Mouse (Mus musculus) neural tube, embryonic 15.5 days (tissue): ENCODE data around the gene Hapln2. TPM values are rescaled to one million over a fixed set of nuclear protein-coding genes. Genes with fewer than 3 reads are reported as not detected.

Experiments
- ATAC-seq: fragments of 200-750 bp; cut with Nextera tagmentation; 2 replicates; pipeline ENCODE4 v1.8.0; 2017; ENCODE audit warnings: mild to moderate bottlenecking, moderate TSS enrichment, moderate library complexity; ENCODE audit not compliant: low FRiP score
- H3K27ac ChIP-seq: fragments of 300-500 bp; sonication (generic); replicated peaks from 2 replicates; pipeline ENCODE4 v1.5.1; 2015; ENCODE audit warnings: mild to moderate bottlenecking, inconsistent platforms
- H3K27me3 ChIP-seq: fragments of 300-500 bp; sonication (generic); replicated peaks from 2 replicates; pipeline ENCODE4 v1.6.1; 2015; ENCODE audit warnings: inconsistent platforms
- H3K36me3 ChIP-seq: fragments of 300-500 bp; sonication (generic); 2 replicates; pipeline ENCODE4 v1.6.1; 2015; ENCODE audit warnings: inconsistent platforms
- H3K4me1 ChIP-seq: fragments of 300-500 bp; sonication (generic); 2 replicates; pipeline ENCODE4 v1.6.1; 2015; ENCODE audit warnings: inconsistent platforms
- H3K4me2 ChIP-seq: fragments of 300-500 bp; sonication (generic); 2 replicates; pipeline ENCODE4 v1.6.1; 2015; ENCODE audit warnings: inconsistent platforms, mild to moderate bottlenecking, moderate library complexity
- H3K4me3 ChIP-seq: fragments of 300-500 bp; sonication (generic); replicated peaks from 2 replicates; pipeline ENCODE4 v1.5.1; 2015; ENCODE audit warnings: mild to moderate bottlenecking, inconsistent platforms
- H3K9ac ChIP-seq: fragments of 300-500 bp; sonication (generic); replicated peaks from 2 replicates; pipeline ENCODE4 v1.6.1; 2015; ENCODE audit warnings: mild to moderate bottlenecking, inconsistent platforms
- H3K9me3 ChIP-seq: fragments of 300-500 bp; sonication (generic); replicated peaks from 2 replicates; pipeline ENCODE4 v1.6.1; 2016; ENCODE audit warnings: inconsistent platforms
- WGBS: fragments of 180-500 bp; shearing (Covaris S2); methylation state at CpG from one replicate; pipeline ENCODE4 v1.1.7; 2015; ENCODE audit warnings: mixed read lengths; 5-methylcytosine and 5-hydroxymethylcytosine counted together
- polyA plus RNA-seq: library from polyadenylated mRNA; unstranded; fragments of >200 nt; fragmentation: Nextera tagmentation; extraction: Ambion mirVana; gene quantifications from 2 replicates; pipeline ENCODE4 v1.2.1, GENCODE M21; 2015

Gene Hapln2
- polyA plus RNA-seq, 1 experiment from 2014 or later, result 0.90 TPM

GRCm38 (mm10) chr3:87974381-87974987 is 52.9 kb downstream of the Hapln2 start:
- H3K9ac ChIP-seq, result peak overlapping the region; percentile 62; the same call in 1 of the 2 replicates
- peak overlapping the region; percentile 76 for H3K27ac ChIP-seq
- H3K9me3 ChIP-seq, result no peaks in the 10 kb centered on the region
- WGBS, result 17% methylated on average over 12 of the region's 12 CpGs
- peaks cover 48% of the 10 kb centered on the region for H3K4me1 ChIP-seq
- H3K4me2 ChIP-seq, result peak overlapping the region; percentile 97
- no peaks in the 10 kb centered on the region; the same call in 1 of the 2 replicates for H3K36me3 ChIP-seq
- H3K27me3 ChIP-seq, result peaks cover 9% of the 10 kb centered on the region; the same call in 1 of the 2 replicates
- 0 out of 2 replicates have a peak, but pooled peaks have one; percentile 15 for ATAC-seq
- H3K4me3 ChIP-seq, result peak overlapping the region; percentile 58; the same call in 1 of the 2 replicates

GRCm38 (mm10) chr3:87973593-87974380 is 53.6 kb downstream of the Hapln2 start:
- no peaks in the 10 kb centered on the region; the same call in 1 of the 2 replicates for H3K36me3 ChIP-seq
- ATAC-seq, result no peak
- H3K27me3 ChIP-seq, result peaks cover 9% of the 10 kb centered on the region; the same call in 1 of the 2 replicates
- peak overlapping the region; percentile 76 for H3K27ac ChIP-seq
- peak overlapping the region; percentile 97 for H3K4me2 ChIP-seq
- peaks cover 48% of the 10 kb centered on the region for H3K4me1 ChIP-seq
- H3K9ac ChIP-seq, result peak overlapping the region; percentile 62
- H3K4me3 ChIP-seq, result peak overlapping the region; percentile 58
- no peaks in the 10 kb centered on the region for H3K9me3 ChIP-seq
- WGBS, result 23% methylated on average over 14 of the region's 14 CpGs

- Histone ChIP-seq H3K9ac (peak overlapping the region; percentile 62), H3K27me3 (peaks cover 9% of the 10 kb centered on the region; the same call in 1 of the 2 replicates), H3K4me3 (peak overlapping the region; percentile 58), H3K4me2 (peak overlapping the region; percentile 97), H3K4me1 (peaks cover 48% of the 10 kb centered on the region), H3K9me3 (no peaks in the 10 kb centered on the region), H3K36me3 (no peaks in the 10 kb centered on the region; the same call in 1 of the 2 replicates), H3K27ac (peak overlapping the region; percentile 76; the same call in 1 of the 2 replicates)
- 22% methylated on average over 5 of the region's 5 CpGs for WGBS
- no peak for ATAC-seq
Observed at GRCm38 (mm10) chr3:87972776-87973175, 54.6 kb downstream of the Hapln2 start.

- ATAC-seq, result peak; percentile 35
- H3K9me3 ChIP-seq, result no peaks in the 10 kb centered on the region
- H3K4me2 ChIP-seq, result peak overlapping the region; percentile 97
- H3K4me3 ChIP-seq, result peak overlapping the region; percentile 58
- H3K9ac ChIP-seq, result peak overlapping the region; percentile 62
- H3K27ac ChIP-seq, result peak overlapping the region; percentile 76
- H3K27me3 ChIP-seq, result peaks cover 9% of the 10 kb centered on the region; the same call in 1 of the 2 replicates
- WGBS, result 10% methylated on average over 8 of the region's 8 CpGs
- H3K4me1 ChIP-seq, result peaks cover 48% of the 10 kb centered on the region
- H3K36me3 ChIP-seq, result no peaks in the 10 kb centered on the region; the same call in 1 of the 2 replicates
Observed at GRCm38 (mm10) chr3:87972203-87972664, 55.1 kb downstream of the Hapln2 start.

Other genes with a start within 250 kb of the Hapln2 start
- 41.2 and 50.1 TPM in 2 replicates for gene Ntrk1, start 232.4 kb downstream of the Hapln2 start, polyA plus RNA-seq
- gene Insrr, start 230.6 kb downstream of the Hapln2 start, polyA plus RNA-seq, result 1.1 and 2.0 TPM in 2 replicates
- 9.1 and 13.4 TPM in 2 replicates for gene Pear1, start 203.3 kb downstream of the Hapln2 start, polyA plus RNA-seq
- 5.0 TPM in 1 of 2 replicates, not detected in the other for gene Sh2d2a, start 180.8 kb downstream of the Hapln2 start, polyA plus RNA-seq
- 16.2 and 17.5 TPM in 2 replicates for gene Prcc, start 142.0 kb downstream of the Hapln2 start, polyA plus RNA-seq
- gene Hdgf, start 121.3 kb downstream of the Hapln2 start, polyA plus RNA-seq, result 137 and 160 TPM in 2 replicates
- gene Mrpl24, start 108.1 kb downstream of the Hapln2 start, polyA plus RNA-seq, result 51.0 and 59.5 TPM in 2 replicates
- gene Isg20l2, start 97.3 kb downstream of the Hapln2 start, polyA plus RNA-seq, result 21.6 and 31.7 TPM in 2 replicates
- 19.3 and 19.7 TPM in 2 replicates for gene Rrnad1, start 96.9 kb downstream of the Hapln2 start, polyA plus RNA-seq
- gene Crabp2, start 78.9 kb downstream of the Hapln2 start, polyA plus RNA-seq, result 81.1 and 86.0 TPM in 2 replicates
- gene Nes, start 56.5 kb downstream of the Hapln2 start, polyA plus RNA-seq, result 22.5 and 22.8 TPM in 2 replicates
- gene Bcan, start 27.4 kb downstream of the Hapln2 start, polyA plus RNA-seq, result 127 and 139 TPM in 2 replicates
- 36.6 and 42.6 TPM in 2 replicates for gene Gpatch4, start 15.5 kb upstream of the Hapln2 start, polyA plus RNA-seq
- gene Naxe, start 30.9 kb upstream of the Hapln2 start, polyA plus RNA-seq, result 155 and 159 TPM in 2 replicates
- gene Ttc24, start 50.7 kb upstream of the Hapln2 start, polyA plus RNA-seq, result 0.38 TPM in 1 of 2 replicates, not detected in the other
- gene Iqgap3, start 54.4 kb upstream of the Hapln2 start, polyA plus RNA-seq, result 2.8 and 4.9 TPM in 2 replicates
- gene Mef2d, start 114.8 kb upstream of the Hapln2 start, polyA plus RNA-seq, result 14.3 and 20.3 TPM in 2 replicates
- gene Rhbg, start 227.1 kb upstream of the Hapln2 start, polyA plus RNA-seq, result 0.78 and 0.83 TPM in 2 replicates